Comparison of ENCODE assay signal across 24 mouse cellular contexts in genomic region chr6:80079290-80079689, GRCm38 (mm10).
DNase-seq lines count a peak whose midpoint lies in the region; ATAC-seq and TF ChIP-seq lines count a peak whose summit lies in the region.
"Had no signal": no experiment of that assay in that cellular context is flagged by ENCODE, and none has a peak within 500 bp of the region (broad histone marks: within the 10 kb centered on the region; RNA-seq: fewer than 3 reads in every experiment).

No protein-coding gene starts in this region.

- H3K36me3 ChIP-seq in forebrain, embryonic 13.5 days (ENCODE audit: poor library complexity, severe bottlenecking), result no peaks in the 10 kb centered on the region
- no peaks in the 10 kb centered on the region for H3K36me3 ChIP-seq in forebrain, embryonic 10.5 days (replicated peaks)
- H3K36me3 ChIP-seq in hindbrain, embryonic 16.5 days (ENCODE audit: control insufficient read depth, insufficient read depth, low read length), result no peaks in the 10 kb centered on the region
- H3K36me3 ChIP-seq in hindbrain, embryonic 13.5 days, result no peaks in the 10 kb centered on the region
- no peaks in the 10 kb centered on the region for H3K36me3 ChIP-seq in neural tube, embryonic 13.5 days
- H3K36me3 ChIP-seq in limb, embryonic 14.5 days (ENCODE audit: control insufficient read depth, insufficient read depth, low read length), result no peaks in the 10 kb centered on the region
- H3K36me3 ChIP-seq: embryonic facial prominence, embryonic 13.5 days; hindbrain, embryonic 10.5 days; midbrain, embryonic 10.5 days; stomach, embryonic 15.5 days had no signal

- ATAC-seq in forebrain, embryonic 13.5 days, result peak; percentile 57; the same call in 1 of the 2 replicates
- ATAC-seq in hindbrain, embryonic 16.5 days, result peak; percentile 65
- no peak for ATAC-seq in hindbrain, embryonic 13.5 days (ENCODE audit: low FRiP score)
- ATAC-seq in neural tube, embryonic 13.5 days (ENCODE audit: low read depth), result no peak
- no peak for ATAC-seq in limb, embryonic 14.5 days (ENCODE audit: low FRiP score, low read depth)
- ATAC-seq: CD4-positive, CD25-positive, alpha-beta regulatory T cell, adult 4 months; inflammation-experienced regulatory T-cells, adult 6 months; liver, postnatal 0 days; lung, postnatal 0 days had no signal

- WGBS in forebrain, embryonic 13.5 days, result 78% methylated on average over 6 of the region's 6 CpGs
- 85% methylated on average over 6 of the region's 6 CpGs for WGBS in forebrain, embryonic 10.5 days
- WGBS in hindbrain, embryonic 16.5 days, result 76% methylated on average over 6 of the region's 6 CpGs
- WGBS in hindbrain, embryonic 13.5 days, result 83% methylated on average over 6 of the region's 6 CpGs
- WGBS in neural tube, embryonic 13.5 days, result 76% methylated on average over 6 of the region's 6 CpGs
- WGBS in limb, embryonic 14.5 days, result 69% methylated on average over 6 of the region's 6 CpGs

- H3K4me3 ChIP-seq in forebrain, embryonic 13.5 days, result no peak overlapping the region
- H3K4me3 ChIP-seq in forebrain, embryonic 10.5 days, result no peak overlapping the region
- no peak overlapping the region for H3K4me3 ChIP-seq in hindbrain, embryonic 16.5 days (ENCODE audit: low read length)
- no peak overlapping the region for H3K4me3 ChIP-seq in hindbrain, embryonic 13.5 days
- H3K4me3 ChIP-seq in neural tube, embryonic 13.5 days, result no peak overlapping the region
- no peak overlapping the region for H3K4me3 ChIP-seq in limb, embryonic 14.5 days (replicated peaks; ENCODE audit: low read length)
- H3K4me3 ChIP-seq: embryonic facial prominence, embryonic 13.5 days; hindbrain, embryonic 10.5 days; midbrain, embryonic 10.5 days; stomach, embryonic 15.5 days had no signal

- H3K4me2 ChIP-seq in forebrain, embryonic 13.5 days, result no peak overlapping the region
- H3K4me2 ChIP-seq in hindbrain, embryonic 16.5 days (ENCODE audit: low read length), result no peak overlapping the region
- H3K4me2 ChIP-seq in hindbrain, embryonic 13.5 days, result no peak overlapping the region
- no peak overlapping the region for H3K4me2 ChIP-seq in neural tube, embryonic 13.5 days
- no peak overlapping the region for H3K4me2 ChIP-seq in limb, embryonic 14.5 days (replicated peaks; ENCODE audit: low read depth, low read length, severe bottlenecking)
- H3K4me2 ChIP-seq: embryonic facial prominence, embryonic 13.5 days; heart, embryonic 11.5 days; liver, embryonic 11.5 days; stomach, embryonic 15.5 days had no signal

- no peak overlapping the region for H3K27ac ChIP-seq in forebrain, embryonic 13.5 days
- no peak overlapping the region for H3K27ac ChIP-seq in forebrain, embryonic 10.5 days
- no peak overlapping the region for H3K27ac ChIP-seq in hindbrain, embryonic 16.5 days (ENCODE audit: low read depth, low read length)
- no peak overlapping the region for H3K27ac ChIP-seq in hindbrain, embryonic 13.5 days
- 0 out of 2 replicates have a peak overlapping the region, but pooled peaks have one; percentile 3 for H3K27ac ChIP-seq in neural tube, embryonic 13.5 days (replicated peaks)
- no peak overlapping the region for H3K27ac ChIP-seq in limb, embryonic 14.5 days (replicated peaks; ENCODE audit: low read depth, low read length)
- H3K27ac ChIP-seq: embryonic facial prominence, embryonic 13.5 days; hindbrain, embryonic 10.5 days; kidney, postnatal 0 days; midbrain, embryonic 10.5 days; stomach, embryonic 15.5 days had no signal

- H3K4me1 ChIP-seq in forebrain, embryonic 13.5 days, result 0 out of 2 replicates have a peak, but pooled peaks cover 4% of the 10 kb centered on the region
- no peaks in the 10 kb centered on the region for H3K4me1 ChIP-seq in forebrain, embryonic 10.5 days
- H3K4me1 ChIP-seq in hindbrain, embryonic 16.5 days (ENCODE audit: control insufficient read depth, insufficient read depth, low read depth, low read length), result no peaks in the 10 kb centered on the region
- no peaks in the 10 kb centered on the region for H3K4me1 ChIP-seq in hindbrain, embryonic 13.5 days (replicated peaks)
- no peaks in the 10 kb centered on the region for H3K4me1 ChIP-seq in neural tube, embryonic 13.5 days (replicated peaks)
- H3K4me1 ChIP-seq in limb, embryonic 14.5 days (ENCODE audit: control insufficient read depth, insufficient read depth, low read length), result no peaks in the 10 kb centered on the region
- H3K4me1 ChIP-seq: embryonic facial prominence, embryonic 13.5 days; hindbrain, embryonic 10.5 days; midbrain, embryonic 10.5 days; stomach, embryonic 15.5 days had no signal

- TF ChIP-seq POLR2A in limb, embryonic 14.5 days (IDR thresholded peaks at IDR 0.05; ENCODE audit: borderline replicate concordance, extremely low read depth, insufficient read depth, insufficient read length), result no peak

- H3K27me3 ChIP-seq in forebrain, embryonic 13.5 days, result no peaks in the 10 kb centered on the region
- no peaks in the 10 kb centered on the region for H3K27me3 ChIP-seq in forebrain, embryonic 10.5 days (ENCODE audit: poor library complexity, severe bottlenecking)
- no peaks in the 10 kb centered on the region for H3K27me3 ChIP-seq in hindbrain, embryonic 16.5 days (replicated peaks; ENCODE audit: control insufficient read depth, insufficient read depth, low read length)
- H3K27me3 ChIP-seq in hindbrain, embryonic 13.5 days, result no peaks in the 10 kb centered on the region
- no peaks in the 10 kb centered on the region for H3K27me3 ChIP-seq in neural tube, embryonic 13.5 days
- no peaks in the 10 kb centered on the region for H3K27me3 ChIP-seq in limb, embryonic 14.5 days (ENCODE audit: control insufficient read depth, insufficient read depth, low read length)
- H3K27me3 ChIP-seq: embryonic facial prominence, embryonic 13.5 days; stomach, embryonic 15.5 days had no signal

- no peaks in the 10 kb centered on the region for H3K9me3 ChIP-seq in forebrain, embryonic 13.5 days (replicated peaks)
- H3K9me3 ChIP-seq in forebrain, embryonic 10.5 days, result no peaks in the 10 kb centered on the region
- no peaks in the 10 kb centered on the region for H3K9me3 ChIP-seq in hindbrain, embryonic 16.5 days (ENCODE audit: control insufficient read depth, low read length)
- H3K9me3 ChIP-seq in hindbrain, embryonic 13.5 days, result no peaks in the 10 kb centered on the region
- H3K9me3 ChIP-seq in neural tube, embryonic 13.5 days, result no peaks in the 10 kb centered on the region
- no peaks in the 10 kb centered on the region for H3K9me3 ChIP-seq in limb, embryonic 14.5 days (ENCODE audit: control insufficient read depth, low read length)
- H3K9me3 ChIP-seq: embryonic facial prominence, embryonic 13.5 days; hindbrain, embryonic 10.5 days; midbrain, embryonic 10.5 days; stomach, embryonic 15.5 days had no signal

- no peak overlapping the region for H3K9ac ChIP-seq in forebrain, embryonic 13.5 days
- H3K9ac ChIP-seq in hindbrain, embryonic 16.5 days (ENCODE audit: low read depth, low read length), result no peak overlapping the region
- H3K9ac ChIP-seq in hindbrain, embryonic 13.5 days, result no peak overlapping the region
- no peak overlapping the region for H3K9ac ChIP-seq in neural tube, embryonic 13.5 days
- H3K9ac ChIP-seq in limb, embryonic 14.5 days (ENCODE audit: low read depth, low read length, severe bottlenecking), result no peak overlapping the region
- H3K9ac ChIP-seq: embryonic facial prominence, embryonic 13.5 days; liver, postnatal 0 days; stomach, embryonic 15.5 days had no signal

- DNase-seq in forebrain, embryonic 10.5 days (ENCODE audit: extremely low spot score, low spot score), result no peak
- DNase-seq in neural tube, embryonic 10.5 days (ENCODE audit: extremely low spot score, low spot score), result no peak
- peak; percentile 15 for DNase-seq in limb, embryonic 14.5 days (ENCODE audit: low spot score)
- DNase-seq in cerebellum, adult 11-12 months, result no peak
- DNase-seq: adrenal gland, postnatal 25 days; gastrocnemius, postnatal 10 days; kidney, adult 2 months; liver, postnatal 0 days; thymus, adult 18-20 months; thymus, postnatal 36 days had no signal

Comparison
In these comparisons a context has a peak if more than half of its experiments do, and no peak if none do; other contexts are left out.
1. ATAC-seq: peak in forebrain, embryonic 13.5 days (single experiment) and hindbrain, embryonic 16.5 days (single experiment); none in hindbrain, embryonic 13.5 days (single experiment), neural tube, embryonic 13.5 days (single experiment) and limb, embryonic 14.5 days (single experiment).